Mouse (Mus musculus): ENCODE measurements around the gene Cox7c. TPM values are rescaled to one million over a fixed set of nuclear protein-coding genes. Genes with fewer than 3 reads are reported as not detected.

Gene Cox7c
- 250 TPM for polyA plus RNA-seq (2017; shearing (Covaris generic))

GRCm38 (mm10) chr13:86046254-86046951, at the start of gene Cox7c:
Gene Cox7c, minus strand, starts transcription at chr13:86046904.

